Mouse (Mus musculus): ENCODE measurements at regions not wholly inside any gene's neighbourhood (a gene's known extent, or its start where the extent isn't known, plus 50 kb on each side); places are given as distances from the start of the nearest gene placed in this dataset.

DNA sequence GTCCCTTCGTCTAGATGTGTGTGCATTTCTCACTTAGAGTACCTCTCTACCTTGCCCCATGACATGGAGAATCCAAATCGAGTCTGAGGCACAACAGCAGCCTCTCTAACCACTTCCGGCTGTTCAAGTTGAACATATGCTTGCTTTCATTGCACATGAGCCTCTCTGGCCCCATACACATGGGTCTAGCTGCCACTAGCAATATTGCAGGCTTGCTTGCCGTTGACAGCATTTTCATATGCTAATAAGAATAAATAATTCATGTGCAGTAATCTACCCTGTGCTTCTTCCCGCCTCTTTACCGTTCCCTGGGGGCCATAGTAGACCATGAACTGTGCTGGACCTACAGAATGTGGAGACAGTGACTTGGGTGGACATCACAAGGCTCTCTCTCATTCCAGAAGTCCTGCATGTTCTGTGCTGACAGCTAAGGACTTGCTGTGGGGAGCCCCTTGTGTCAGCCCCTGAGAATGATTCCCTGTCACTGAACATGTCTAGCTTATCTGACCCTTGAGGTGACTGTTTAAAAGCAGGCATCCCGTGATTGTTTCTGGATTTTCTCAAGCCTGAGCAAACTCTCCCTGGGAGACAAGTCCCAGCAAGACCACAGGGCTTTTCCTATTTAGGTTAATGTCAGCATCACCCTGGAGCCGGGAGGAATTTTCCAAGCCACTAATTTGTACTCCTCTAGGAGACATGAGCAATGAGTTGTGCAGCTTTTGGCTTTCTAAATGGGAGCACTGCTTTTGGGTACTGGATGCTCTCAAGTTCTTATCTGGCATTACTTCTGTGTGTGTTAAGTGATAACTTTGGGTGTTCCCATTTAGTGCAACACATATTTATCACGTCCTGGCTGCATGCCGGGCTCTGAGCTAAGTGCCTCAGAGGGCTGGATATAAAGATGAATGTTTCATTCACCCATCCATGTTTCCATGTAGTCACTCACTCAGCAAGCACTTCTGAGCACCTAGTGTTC, 713.8 kb upstream of the Castor2 start:
- ATAC-seq (replicated peaks; ENCODE audit: low read depth, poor library complexity, severe bottlenecking): no peak

DNA sequence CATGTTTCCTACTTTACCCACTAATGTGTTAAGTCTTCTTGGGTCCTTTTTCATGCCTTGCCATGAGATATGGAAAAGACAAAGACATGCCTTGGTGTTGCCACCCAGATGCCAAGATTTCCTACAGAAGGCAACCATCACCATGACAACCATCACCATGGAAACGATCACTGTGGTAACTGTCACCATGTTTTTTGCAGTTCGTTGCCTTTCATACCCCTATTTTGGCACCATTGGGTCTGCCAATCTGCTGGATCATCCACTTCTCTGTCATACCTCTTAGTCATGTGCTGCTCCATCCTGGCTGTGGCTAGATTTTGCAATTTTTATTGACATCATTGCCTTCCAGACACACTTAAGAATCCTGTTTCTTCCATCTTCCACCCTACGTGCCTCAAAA, 733.7 kb upstream of the Castor2 start:
- no peak for ATAC-seq (replicated peaks; ENCODE audit: low read depth, poor library complexity, severe bottlenecking)

DNA sequence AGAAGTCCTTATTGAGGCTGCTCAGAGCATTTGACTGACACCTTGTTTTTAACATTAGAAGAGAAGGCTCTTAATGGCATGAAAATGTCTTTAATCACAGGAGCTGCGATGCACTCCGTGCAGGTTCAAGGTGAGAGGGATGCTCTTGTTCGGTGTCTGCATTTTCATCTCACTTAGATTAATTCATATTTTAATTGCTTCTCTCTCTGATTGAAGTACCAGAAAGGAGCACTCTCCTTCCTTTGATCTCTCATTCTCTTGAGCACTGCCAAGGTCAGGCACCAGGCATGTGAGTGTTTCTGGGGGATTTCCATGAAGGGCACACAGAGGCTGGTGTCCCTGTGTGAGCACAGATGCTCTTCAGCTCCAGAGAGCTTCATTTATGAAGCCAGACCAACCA, 752.0 kb upstream of the Castor2 start:
- no peak for ATAC-seq (replicated peaks; ENCODE audit: low read depth, poor library complexity, severe bottlenecking)

DNA sequence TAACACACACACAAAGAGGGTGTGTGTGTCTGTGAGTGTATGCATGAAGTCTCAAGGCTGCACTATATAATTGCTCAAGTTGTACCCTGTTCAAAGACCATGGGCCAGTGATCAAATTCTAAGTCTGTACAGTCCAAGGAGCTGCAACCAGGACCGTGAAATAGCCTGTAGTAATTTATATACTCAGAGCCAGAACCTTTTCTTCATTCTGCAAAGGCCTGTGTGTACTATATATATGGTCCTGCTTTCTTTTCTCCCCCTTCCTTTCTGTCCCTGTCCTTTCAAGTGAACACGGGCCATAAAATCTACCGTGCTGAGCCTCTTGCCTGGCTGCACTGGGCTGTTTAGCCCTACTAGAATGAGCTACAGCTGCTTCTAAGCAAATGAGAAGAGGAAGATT, 757.5 kb upstream of the Castor2 start:
- ATAC-seq (replicated peaks; ENCODE audit: low read depth, poor library complexity, severe bottlenecking): no peak

DNA sequence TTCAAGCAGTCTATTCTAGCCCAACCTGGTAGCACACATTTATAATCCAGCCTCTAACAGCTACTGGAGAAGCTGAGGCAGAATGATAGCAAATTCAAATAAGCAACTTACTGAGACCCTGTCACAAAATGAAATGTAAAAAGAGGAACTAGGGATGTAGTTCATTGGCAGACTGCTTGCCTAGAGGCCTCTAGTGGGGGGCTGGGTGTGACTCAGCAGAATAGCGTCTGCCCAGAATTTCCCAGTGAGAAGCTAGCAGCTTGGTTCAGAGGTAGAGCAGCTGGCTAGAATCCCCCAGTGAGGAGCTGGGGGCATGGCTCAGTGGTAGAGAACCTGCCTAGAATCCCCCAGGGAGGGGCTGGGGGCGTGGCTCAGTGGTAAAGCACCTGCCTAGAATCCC, 777.5 kb upstream of the Auts2 start:
- ATAC-seq (replicated peaks; ENCODE audit: low read depth, poor library complexity, severe bottlenecking): peak; percentile 100

DNA sequence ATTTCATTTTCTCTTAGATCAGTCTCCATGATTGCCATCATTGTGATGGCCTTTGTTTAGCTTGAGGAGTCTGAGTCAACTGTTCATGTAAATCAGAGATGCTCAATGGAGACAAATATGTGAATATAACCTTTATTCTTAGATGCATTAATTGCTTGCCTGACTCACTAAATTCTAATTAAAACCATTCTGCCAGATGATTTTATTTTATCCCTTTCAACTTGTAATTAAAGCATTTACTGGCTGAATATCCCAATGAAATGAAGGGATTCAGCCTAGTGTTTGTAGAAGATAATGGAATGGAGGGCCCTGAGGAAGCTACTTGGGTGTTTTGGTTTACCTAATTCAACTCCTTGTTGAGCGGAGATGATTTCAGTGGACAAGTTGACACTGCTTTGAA, 777.1 kb upstream of the Auts2 start:
- no peak; the same call in 1 of the 2 replicates for ATAC-seq (replicated peaks; ENCODE audit: low read depth, poor library complexity, severe bottlenecking)

DNA sequence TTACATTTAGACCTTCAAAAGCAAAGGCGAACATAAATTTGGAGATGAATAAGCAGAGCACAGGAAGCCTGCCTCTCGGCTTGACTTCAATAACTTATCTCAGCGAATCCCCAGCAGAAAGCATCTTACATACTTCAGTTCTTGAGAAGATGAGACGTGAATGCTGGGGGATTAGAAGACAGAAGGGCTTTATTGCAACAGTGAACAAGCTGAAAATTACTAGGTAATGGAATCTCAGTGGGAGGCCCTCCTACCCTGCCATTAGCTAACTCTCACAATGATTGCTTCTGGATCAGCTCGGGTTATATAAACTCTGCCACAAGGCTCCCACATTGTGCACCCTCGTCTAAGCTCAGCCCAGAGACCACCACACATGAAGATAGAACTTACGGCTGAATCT, 770.9 kb upstream of the Auts2 start:
- ATAC-seq (replicated peaks; ENCODE audit: low read depth, poor library complexity, severe bottlenecking): no peak

DNA sequence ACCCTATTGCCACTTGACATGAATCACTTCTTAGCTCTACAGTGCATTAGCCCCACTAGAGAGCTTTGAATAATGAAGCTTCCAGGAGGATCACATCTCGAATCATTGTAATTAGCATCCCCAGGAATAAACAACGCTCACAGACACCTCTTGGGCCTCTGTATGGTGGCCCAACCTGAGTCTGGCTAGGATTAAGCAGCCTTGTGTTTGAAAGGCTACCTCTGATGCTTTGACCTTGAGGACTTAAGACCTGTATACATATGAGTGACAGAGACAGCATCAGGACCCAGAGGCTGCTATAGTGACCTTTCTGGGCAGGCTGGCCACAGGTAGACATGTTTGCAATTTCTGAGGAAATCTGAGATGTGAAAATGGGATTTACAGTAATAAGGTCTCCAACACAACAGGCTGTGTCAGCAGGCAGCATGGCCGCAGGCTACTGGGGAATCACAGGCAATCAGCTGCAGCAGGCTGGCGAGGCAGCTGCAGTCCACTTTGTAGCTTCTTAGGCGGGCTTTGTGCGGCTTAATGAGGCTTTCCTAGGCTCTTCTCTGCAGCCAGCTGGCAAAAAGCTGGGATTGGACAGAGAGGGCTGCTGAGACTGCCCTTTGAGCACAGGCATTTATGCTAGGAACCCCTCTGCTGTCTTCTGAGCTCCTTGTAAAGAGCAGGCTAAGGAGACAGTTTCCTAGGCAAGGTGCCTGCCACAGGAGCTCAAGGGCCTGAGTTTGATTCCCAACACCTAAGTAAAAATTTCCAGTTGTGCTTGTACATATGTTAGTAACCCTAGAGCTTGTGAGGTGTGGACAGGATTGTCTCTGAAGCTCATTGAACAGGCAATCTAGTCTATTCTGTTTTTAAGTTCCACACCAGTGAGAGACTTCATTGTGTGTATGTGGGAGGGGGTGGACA, 768.1 kb upstream of the Auts2 start:
- ATAC-seq (replicated peaks; ENCODE audit: low read depth, poor library complexity, severe bottlenecking): no peak

DNA sequence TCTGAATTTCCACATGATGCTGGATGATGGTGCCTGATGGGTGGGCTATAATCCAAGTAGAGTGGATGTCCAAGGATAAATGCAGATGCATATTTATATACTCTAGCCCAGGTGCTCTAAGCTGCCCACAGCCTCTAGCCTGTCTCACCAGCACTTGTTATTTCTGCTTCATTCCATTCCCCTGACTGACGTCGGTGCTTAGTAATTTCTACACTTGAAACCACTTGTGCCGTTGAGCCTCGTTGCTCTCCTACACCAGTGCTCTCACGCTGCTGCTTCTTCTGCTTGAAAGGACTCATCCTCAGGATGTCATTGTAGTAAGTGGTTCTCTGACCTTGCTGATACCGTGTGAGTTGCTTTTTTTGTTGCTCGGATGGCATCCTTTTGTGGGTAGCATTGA, 724.7 kb upstream of the Auts2 start:
- ATAC-seq (replicated peaks; ENCODE audit: low read depth, poor library complexity, severe bottlenecking): no peak

DNA sequence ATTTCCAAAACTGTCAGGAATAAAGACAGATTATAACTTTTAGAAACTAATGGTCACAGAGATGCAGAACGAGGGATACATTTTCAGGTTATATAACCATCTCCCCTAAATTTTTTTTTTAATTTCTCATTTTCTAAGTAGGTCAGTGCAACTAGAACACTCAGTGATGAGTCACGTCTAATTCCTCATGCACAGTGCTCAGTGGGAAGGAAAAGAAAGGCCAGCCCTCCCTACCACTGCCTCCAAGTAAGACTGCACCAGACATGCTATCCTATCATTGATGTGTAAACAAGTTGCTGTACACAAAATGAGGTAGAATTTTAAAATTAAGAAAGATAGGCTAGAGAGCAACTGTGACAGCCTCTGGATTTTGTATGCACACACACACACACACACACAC, 724.2 kb upstream of the Auts2 start:
- ATAC-seq (replicated peaks; ENCODE audit: low read depth, poor library complexity, severe bottlenecking): no peak

DNA sequence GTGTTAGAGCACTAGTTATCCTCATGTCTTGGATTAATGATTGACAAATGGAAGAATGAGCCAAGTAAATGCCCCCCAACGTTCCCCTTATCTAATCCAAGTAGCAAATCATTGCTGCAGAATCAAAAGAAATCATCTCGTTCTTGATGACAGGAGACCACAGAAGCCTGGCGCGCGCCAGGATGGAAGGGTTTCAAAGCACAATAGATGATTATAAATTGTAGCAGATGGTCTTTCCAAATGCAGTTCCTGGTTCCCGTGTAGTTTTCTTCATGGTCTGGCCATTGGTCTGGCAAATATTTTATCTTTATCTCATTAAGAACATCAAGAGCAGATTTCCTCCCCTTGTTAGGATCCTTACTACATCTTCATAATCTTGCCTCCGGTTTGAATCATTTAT, 721.8 kb upstream of the Auts2 start:
- ATAC-seq (replicated peaks; ENCODE audit: low read depth, poor library complexity, severe bottlenecking): no peak

DNA sequence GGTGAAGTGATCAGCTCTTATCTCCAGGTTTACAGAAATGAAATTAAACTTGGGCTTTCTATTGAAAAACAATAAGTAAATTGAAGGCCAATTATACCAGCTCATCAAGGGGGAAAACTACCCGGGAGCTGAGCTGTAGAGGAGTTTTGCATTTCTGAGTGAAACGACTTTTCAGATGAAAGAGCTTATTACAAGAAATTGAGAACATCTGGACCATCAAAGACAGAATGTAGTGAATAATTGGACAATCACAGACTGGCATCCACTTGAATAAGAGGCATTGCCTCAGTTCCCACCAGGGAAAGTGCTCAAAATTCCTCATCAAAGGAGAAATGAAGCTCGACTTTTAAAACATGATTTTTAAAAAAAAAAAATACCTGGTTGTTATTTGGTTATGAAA, 675.7 kb upstream of the Auts2 start:
- no peak for ATAC-seq (replicated peaks; ENCODE audit: low read depth, poor library complexity, severe bottlenecking)

DNA sequence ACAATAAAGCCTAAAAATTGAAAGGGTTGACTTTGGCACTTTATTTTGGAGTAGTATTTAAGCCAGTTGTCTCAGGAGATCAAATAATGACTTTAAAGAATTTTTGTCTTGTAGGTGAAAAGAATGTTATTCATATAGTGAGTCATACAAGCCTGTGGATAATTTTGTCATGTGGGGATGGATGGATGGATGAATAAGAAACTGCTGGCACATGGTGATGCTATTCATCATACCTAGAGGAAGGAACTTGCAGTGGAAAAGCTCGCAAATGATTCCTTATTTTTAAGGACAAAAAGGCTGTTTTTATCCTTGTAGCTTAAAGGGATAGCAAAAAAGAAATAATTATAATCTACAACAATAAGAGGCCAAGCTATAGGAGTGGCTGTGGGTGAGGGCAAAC, 655.4 kb upstream of the Auts2 start:
- ATAC-seq (replicated peaks; ENCODE audit: low read depth, poor library complexity, severe bottlenecking): no peak

DNA sequence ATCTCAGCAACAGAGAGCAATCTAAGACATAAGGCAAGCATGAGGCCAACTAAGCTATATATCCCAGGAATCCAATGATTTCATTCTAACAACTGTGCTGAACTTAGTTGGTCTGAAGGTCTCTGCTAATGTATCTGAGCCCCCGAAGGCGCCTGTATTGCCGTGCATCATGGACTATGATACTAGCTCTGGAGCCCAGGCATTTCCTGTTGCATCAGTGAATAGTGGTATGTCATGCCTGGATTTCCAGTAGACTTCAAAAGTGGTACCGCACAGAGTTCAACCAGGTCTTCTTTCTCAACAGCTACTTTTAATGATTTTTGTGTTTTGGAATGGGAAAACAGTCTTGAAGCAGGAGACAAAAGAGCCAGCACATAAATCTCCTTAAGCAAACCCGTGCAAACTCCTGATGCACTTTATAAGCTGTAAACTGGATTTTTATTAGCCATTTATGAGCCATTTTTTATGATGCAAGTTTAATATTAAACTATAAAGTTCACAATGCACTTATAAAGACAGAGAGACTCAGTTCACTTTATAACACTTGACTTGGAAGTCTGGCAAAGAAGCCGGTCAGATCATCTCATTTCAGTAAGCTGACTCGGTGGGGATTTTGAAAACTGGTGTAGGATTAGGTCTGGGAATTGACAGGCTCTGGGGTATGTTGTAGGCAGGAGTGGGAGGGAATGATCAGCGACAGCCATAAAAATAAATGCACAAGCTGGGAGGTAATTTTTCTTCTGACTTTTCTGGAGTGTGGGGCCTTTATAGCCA, 646.8 kb upstream of the Auts2 start:
- no peak for ATAC-seq (replicated peaks; ENCODE audit: low read depth, poor library complexity, severe bottlenecking)

DNA sequence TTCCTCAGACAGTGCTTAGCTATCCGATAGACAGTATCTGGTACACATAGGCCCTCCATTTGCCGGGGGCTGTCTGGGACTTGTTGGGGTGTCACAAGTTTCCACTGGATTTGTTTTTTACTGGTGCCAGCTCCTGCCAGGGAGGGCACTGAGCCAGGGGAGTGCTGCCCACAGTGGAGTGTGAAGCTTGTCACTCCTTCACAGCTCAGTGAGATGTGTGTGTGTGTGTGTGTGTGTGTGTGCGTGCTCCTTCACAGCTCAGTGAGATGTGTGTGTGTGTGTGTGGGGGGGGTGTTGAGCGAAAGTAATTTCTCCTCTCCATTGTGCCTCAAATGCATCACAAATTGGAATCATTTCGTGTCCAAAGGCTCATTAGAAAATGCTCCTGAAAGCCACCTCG, 632.5 kb upstream of the Auts2 start:
- no peak for ATAC-seq (replicated peaks; ENCODE audit: low read depth, poor library complexity, severe bottlenecking)

DNA sequence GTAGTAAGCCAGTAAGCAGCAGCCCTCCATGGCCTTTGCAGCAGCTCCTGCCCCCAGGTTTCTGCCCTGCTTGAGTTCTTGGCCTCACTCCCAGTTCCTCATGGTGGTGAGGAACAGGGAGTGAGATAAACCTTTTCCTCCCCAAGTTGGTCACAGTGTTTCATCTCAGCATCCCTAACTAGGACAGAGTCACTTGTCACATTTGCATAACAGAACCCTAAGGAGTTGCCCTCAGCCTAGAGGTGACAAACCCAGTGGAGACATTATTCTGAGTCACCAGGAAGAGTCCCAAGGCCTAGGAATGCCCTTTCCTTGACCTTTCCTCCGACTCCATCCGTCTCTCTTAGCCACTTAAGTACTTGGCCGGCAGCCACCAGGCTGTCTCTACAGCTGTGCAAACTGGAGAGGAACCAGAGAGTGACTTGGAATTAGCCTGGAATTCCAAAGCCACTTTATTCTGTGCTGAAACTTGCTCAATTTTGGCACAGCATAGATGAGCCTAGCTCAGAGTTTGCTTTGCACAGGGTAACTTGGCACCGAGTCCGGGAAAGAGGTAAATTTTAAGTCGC, 630.1 kb upstream of the Auts2 start:
- no peak for ATAC-seq (replicated peaks; ENCODE audit: low read depth, poor library complexity, severe bottlenecking)

DNA sequence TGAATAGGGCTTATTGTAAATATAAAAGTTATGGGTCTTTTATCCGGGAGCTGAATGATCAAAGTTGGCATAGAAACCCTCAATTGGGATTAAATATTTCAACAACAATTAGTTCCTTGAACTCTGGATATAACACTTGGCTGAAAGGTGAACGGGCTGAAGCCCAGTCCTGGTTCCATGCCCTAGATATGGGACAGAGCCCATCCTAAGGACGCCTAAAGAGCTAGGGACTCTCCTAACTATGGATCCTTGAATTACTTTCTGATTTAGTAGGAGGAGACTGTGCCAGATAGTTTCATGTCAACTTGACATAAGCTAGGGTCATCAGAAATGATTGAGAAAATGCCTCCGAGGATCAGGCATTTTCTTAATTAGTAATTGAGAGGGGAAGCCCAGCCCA, 629.5 kb upstream of the Auts2 start:
- no peak for ATAC-seq (replicated peaks; ENCODE audit: low read depth, poor library complexity, severe bottlenecking)

DNA sequence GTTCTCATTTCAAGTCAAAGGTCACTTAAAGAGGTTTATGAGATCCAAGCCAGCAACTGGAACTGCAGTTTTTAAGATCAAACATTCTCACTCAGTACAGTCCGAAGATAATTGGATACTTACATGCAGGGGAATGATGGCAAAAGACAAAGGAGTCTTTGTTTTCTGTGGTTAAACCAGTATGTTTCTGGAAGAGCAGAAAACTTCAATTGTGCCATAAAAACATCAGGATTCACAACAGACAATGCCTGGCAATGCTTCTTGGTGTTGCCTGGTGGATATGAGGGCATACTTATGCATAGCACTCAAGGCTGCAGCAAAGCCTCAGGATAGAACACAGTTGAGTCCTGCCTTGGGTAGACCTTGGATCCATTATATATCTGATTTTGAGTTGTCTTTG, 628.1 kb upstream of the Auts2 start:
- no peak for ATAC-seq (replicated peaks; ENCODE audit: low read depth, poor library complexity, severe bottlenecking)

DNA sequence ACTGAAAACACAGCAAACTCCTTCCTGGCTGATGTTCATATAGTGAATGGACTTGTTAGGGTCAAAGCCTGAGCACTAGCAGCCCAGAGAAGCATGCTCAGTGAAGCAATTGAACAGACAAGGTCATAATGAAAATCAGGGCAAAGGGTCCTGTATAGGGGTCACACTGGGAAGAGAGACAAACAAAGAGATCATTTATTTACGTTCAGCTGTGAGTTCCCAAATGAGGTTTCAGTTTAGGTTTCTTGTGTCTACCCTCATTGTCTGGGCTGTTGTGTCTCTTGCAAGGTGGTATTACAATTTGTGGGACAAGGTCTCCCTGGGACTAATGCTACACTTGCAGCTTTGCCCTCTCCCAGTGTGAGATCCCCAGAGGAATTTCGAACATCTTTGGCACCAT, 624.4 kb upstream of the Auts2 start:
- no peak for ATAC-seq (replicated peaks; ENCODE audit: low read depth, poor library complexity, severe bottlenecking)

DNA sequence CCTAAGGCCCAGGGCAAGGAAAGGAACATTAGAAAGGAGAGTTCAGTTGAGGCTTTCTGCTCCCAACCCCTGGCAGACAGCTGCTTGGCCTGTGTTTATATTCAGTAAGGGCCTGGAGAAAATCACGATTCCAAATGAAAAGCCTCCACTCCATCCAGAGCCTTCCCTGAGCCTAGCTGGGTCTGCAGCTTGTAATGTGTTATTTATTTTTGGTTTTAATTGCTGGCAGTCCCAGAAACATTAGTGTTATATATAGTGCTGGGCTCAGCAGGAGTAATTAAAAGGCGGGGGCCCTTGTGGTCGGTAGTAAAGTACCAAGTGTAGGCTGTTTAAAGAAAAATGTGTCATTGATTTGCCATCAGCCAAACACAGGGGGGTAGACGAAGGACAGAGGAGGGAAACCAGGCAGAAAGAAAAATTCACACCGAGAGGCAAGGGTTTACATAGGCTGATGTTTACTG, 623.9 kb upstream of the Auts2 start:
- no peak for ATAC-seq (replicated peaks; ENCODE audit: low read depth, poor library complexity, severe bottlenecking)
